Mouse (Mus musculus) lung, adult 2 months (tissue): ENCODE results near the gene Il27ra.

ENCODE experiments used
- CTCF ChIP-seq: fragments of 200-500 bp; IDR thresholded peaks from 2 replicates; pipeline ENCODE4 v1.5.1; 2011; ENCODE audit warnings: mild to moderate bottlenecking, low read length, control low read depth; ENCODE audit not compliant: insufficient read depth
- POLR2A ChIP-seq: fragments of 200-500 bp; IDR thresholded peaks from 2 replicates; pipeline ENCODE4 v1.6.1; 2011; ENCODE audit warnings: low read depth, mild to moderate bottlenecking, control low read depth, low read length, borderline replicate concordance; ENCODE audit errors: extremely low read depth

DNA sequence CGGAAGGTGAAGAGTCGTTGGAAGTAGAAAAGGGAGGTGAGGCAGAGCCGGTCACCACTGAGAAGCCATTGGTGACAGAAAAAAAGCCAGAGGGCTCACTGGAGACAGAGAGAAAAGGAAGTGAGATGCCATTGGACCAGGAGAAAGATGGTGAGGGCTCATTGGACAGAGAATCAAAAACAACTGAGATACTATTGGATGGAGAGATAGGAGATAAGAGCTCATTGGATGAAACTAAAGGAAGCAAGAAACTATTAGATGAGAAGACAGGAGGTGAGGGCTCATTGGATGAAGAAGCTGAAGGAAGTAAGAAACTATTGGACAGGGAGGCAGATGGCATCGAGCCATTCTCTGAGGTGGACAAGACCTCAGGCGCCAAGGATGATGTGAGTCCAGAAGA is 13.1 kb downstream of the Il27ra start:
- no peak for TF ChIP-seq POLR2A
- no peak for TF ChIP-seq CTCF
